Mouse (Mus musculus) gastrocnemius, postnatal 36 days (tissue): ENCODE measurements around the gene Defb36. TPM values are rescaled to one million over a fixed set of nuclear protein-coding genes. Genes with fewer than 3 reads are reported as not detected.
A peak's percentile ranks its signal among the peaks of the same experiment; 100 is the strongest.

Experiments used
- DNase-seq, 2 experiments: peaks; one replicate each; pipeline ENCODE4 v3.0.0; 2022
- intact Hi-C: fragments of 180-260 bp; cut with DNase I; formaldehyde crosslinking; loops from one replicate; pipeline ENCODE4 v1.15.1; 2025
- total RNA-seq, 2 experiments: library from RNA; stranded (reverse); gene quantifications; 2 replicates each; pipeline ENCODE4 v1.2.3; 2021

The Defb36 gene
- total RNA-seq, 2 experiments from 2014 or later = not detected

- DNase-seq = peak in 1 of 2 experiments; percentile 31
- intact Hi-C loops = loop anchor here (2.0 kb wide), 1 partner anchor 34 kb away; no protein-coding TSS in a partner anchor
Observed at GRCm38 (mm10) chr2:152620367-152621134, 16.4 kb downstream of the Defb36 start.

GRCm38 (mm10) chr2:152622151-152622550 lies 18.0 kb downstream of the Defb36 start:
- DNase-seq = no peak
- intact Hi-C loops = no loop called here

GRCm38 (mm10) chr2:152622953-152623352 lies 18.8 kb downstream of the Defb36 start, which contains the start of gene Defb25:
Defb25 (minus strand) TSS chr2:152623053.
- no peak for DNase-seq
- intact Hi-C loops = no loop called here

- intact Hi-C loops = no loop called here
- no peak for DNase-seq
Observed at GRCm38 (mm10) chr2:152624566-152624965, 20.4 kb downstream of the Defb36 start.

- intact Hi-C loops = no loop called here
- no peak for DNase-seq
Observed at GRCm38 (mm10) chr2:152625256-152625655, 21.1 kb downstream of the Defb36 start.

- intact Hi-C loops = no loop called here
- peak in 1 of 2 experiments; percentile 22 for DNase-seq
Observed at GRCm38 (mm10) chr2:152626774-152627591, 22.9 kb downstream of the Defb36 start, which contains the start of gene Rem1. Rem1 (plus strand) TSS chr2:152626951.

- no peak for DNase-seq
- intact Hi-C loops = no loop called here
Observed at GRCm38 (mm10) chr2:152628066-152628465, 23.9 kb downstream of the Defb36 start.

GRCm38 (mm10) chr2:152629239-152629638 lies 25.1 kb downstream of the Defb36 start:
- intact Hi-C loops = no loop called here
- DNase-seq = no peak

GRCm38 (mm10) chr2:152629904-152630303 lies 25.8 kb downstream of the Defb36 start:
- DNase-seq = no peak
- intact Hi-C loops = no loop called here

GRCm38 (mm10) chr2:152633334-152633733 lies 29.2 kb downstream of the Defb36 start:
- intact Hi-C loops = no loop called here
- DNase-seq = no peak

- DNase-seq = no peak
- intact Hi-C loops = no loop called here
Observed at GRCm38 (mm10) chr2:152634311-152634710, 30.2 kb downstream of the Defb36 start.

GRCm38 (mm10) chr2:152636246-152637005 lies 32.3 kb downstream of the Defb36 start:
- peak; percentile 59 to 75 for DNase-seq
- intact Hi-C loops = no loop called here

GRCm38 (mm10) chr2:152637006-152637322 lies 32.8 kb downstream of the Defb36 start:
- intact Hi-C loops = no loop called here
- no peak for DNase-seq

GRCm38 (mm10) chr2:152637381-152637780 lies 33.3 kb downstream of the Defb36 start:
- intact Hi-C loops = no loop called here
- no peak for DNase-seq

- intact Hi-C loops = no loop called here
- DNase-seq = no peak
Observed at GRCm38 (mm10) chr2:152638865-152639264, 34.7 kb downstream of the Defb36 start.

GRCm38 (mm10) chr2:152639406-152640113 lies 35.4 kb downstream of the Defb36 start:
- intact Hi-C loops = no loop called here
- no peak for DNase-seq

GRCm38 (mm10) chr2:152652901-152653620 lies 48.9 kb downstream of the Defb36 start:
- peak; percentile 38 to 56 for DNase-seq
- intact Hi-C loops = no loop called here

GRCm38 (mm10) chr2:152653874-152654715 lies 50.0 kb downstream of the Defb36 start:
- DNase-seq = peak in 1 of 2 experiments; percentile 48
- intact Hi-C loops = loop anchor here (2.0 kb wide), 1 partner anchor 33 kb away; no protein-coding TSS in a partner anchor
